Mouse (Mus musculus): ENCODE data around the gene Fastkd1. TPM values are rescaled to one million over a fixed set of nuclear protein-coding genes. Genes with fewer than 3 reads are reported as not detected.

Fastkd1 gene
- polyA plus RNA-seq, 1 experiment from 2014 or later = 5.6 TPM

DNA sequence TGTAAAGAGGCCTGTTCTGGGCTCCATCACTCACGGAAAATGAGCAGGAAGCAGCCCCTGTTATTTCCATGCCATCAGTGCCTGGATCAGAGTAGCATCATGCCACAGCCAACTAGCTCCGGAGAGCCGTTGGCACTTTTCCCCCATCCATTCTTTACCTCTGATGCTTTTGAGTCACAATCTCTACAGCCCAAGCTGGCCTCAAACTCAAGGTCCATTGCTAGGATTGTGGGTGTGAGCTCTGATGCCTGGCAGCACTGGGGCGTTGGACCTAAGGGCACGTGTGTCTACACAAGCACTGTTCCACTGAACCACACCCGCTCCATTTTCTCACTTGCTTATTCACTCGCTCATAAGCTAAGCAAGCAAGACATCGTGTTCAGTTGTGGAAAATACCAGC is 12.9 kb downstream of the Fastkd1 start:
- Histone ChIP-seq H3K4me3 (ENCODE audit: low read depth, low read length) (no peak overlapping the region), H3K4me1 (replicated peaks; ENCODE audit: control insufficient read depth, insufficient read depth) (no peaks in the 10 kb centered on the region), H3K4me2 (replicated peaks; ENCODE audit: low read depth) (no peak overlapping the region), H3K9me3 (ENCODE audit: control insufficient read depth, low read length) (no peaks in the 10 kb centered on the region), H3K27ac (replicated peaks) (no peak overlapping the region), H3K27me3 (ENCODE audit: control insufficient read depth, insufficient read depth, low read length) (no peaks in the 10 kb centered on the region), H3K36me3 (ENCODE audit: control insufficient read depth, insufficient read depth, low read length) (no peaks in the 10 kb centered on the region; the same call in 1 of the 2 replicates), H3K9ac (ENCODE audit: low read length) (no peak overlapping the region)
- 82% methylated on average over 8 of the region's 8 CpGs for WGBS
- DNase-seq (ENCODE audit: low spot score) (peak; percentile 20), ATAC-seq (ENCODE audit: low FRiP score, low TSS enrichment) (no peak)
- TF ChIP-seq CTCF (IDR thresholded peaks at IDR 0.05; ENCODE audit: low read depth) (no peak), EP300 (optimal IDR thresholded peaks at IDR 0.05) (no peak)

DNA sequence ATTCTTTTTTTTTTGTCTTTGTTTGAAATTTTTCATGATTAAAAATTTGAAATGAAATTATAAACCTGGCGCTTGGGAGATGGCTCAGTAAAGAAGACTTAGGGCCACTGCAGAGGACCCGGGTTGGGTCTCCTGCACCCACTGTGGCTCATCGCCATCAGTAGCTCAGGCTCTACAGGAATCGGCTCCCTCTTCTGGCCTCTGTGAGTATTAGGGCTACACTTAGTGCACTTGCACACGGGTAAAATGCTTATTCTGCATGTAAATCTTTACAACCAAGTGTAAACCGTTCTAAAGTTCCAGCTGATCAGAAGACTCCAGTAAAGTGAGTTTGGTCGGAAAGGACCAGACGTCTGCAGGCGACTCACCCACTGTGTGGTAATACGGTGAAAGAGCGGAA is 19.8 kb downstream of the Fastkd1 start:
- Histone ChIP-seq H3K4me1 (replicated peaks; ENCODE audit: control insufficient read depth, insufficient read depth) (no peaks in the 10 kb centered on the region), H3K9me3 (ENCODE audit: control insufficient read depth, low read length) (no peaks in the 10 kb centered on the region), H3K36me3 (ENCODE audit: control insufficient read depth, insufficient read depth, low read length) (peaks cover 21% of the 10 kb centered on the region; the same call in 1 of the 2 replicates), H3K9ac (ENCODE audit: low read length) (no peak overlapping the region), H3K4me2 (replicated peaks; ENCODE audit: low read depth) (no peak overlapping the region), H3K27me3 (ENCODE audit: control insufficient read depth, insufficient read depth, low read length) (no peaks in the 10 kb centered on the region), H3K4me3 (ENCODE audit: low read depth, low read length) (no peak overlapping the region), H3K27ac (replicated peaks) (no peak overlapping the region)
- no peak for ATAC-seq (ENCODE audit: low FRiP score, low TSS enrichment)
- no peak for DNase-seq (ENCODE audit: low spot score)
- TF ChIP-seq CTCF (IDR thresholded peaks at IDR 0.05; ENCODE audit: low read depth) (peak; percentile 32; the same call in 1 of the 2 replicates), EP300 (optimal IDR thresholded peaks at IDR 0.05) (no peak)
- 94% methylated on average over 11 of the region's 11 CpGs for WGBS

DNA sequence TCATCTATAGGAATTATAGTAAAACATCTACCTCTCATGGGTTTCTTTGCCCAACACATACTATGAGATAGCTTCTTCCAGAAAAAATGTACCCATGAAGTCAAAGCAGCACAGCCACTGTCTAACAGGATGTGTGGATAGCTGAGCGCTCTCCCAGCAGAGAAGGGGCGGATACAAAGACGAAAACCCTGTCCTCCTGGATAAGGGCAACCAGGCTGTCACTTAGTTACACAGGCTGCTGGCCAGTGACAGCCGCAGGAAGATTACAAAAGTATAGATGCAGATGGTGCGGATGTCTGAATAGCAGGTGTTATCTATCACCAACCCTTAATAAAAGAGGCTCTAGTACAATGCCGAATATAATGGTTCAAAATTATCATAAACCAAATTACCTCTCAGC is 22.5 kb downstream of the Fastkd1 start:
- H3K4me2 ChIP-seq (replicated peaks; ENCODE audit: low read depth) = no peak overlapping the region
- peaks cover 24% of the 10 kb centered on the region for H3K36me3 ChIP-seq (ENCODE audit: control insufficient read depth, insufficient read depth, low read length)
- H3K9ac ChIP-seq (ENCODE audit: low read length) = no peak overlapping the region
- H3K4me3 ChIP-seq (ENCODE audit: low read depth, low read length) = no peak overlapping the region
- no peaks in the 10 kb centered on the region for H3K9me3 ChIP-seq (ENCODE audit: control insufficient read depth, low read length)
- TF ChIP-seq CTCF (IDR thresholded peaks at IDR 0.05; ENCODE audit: low read depth) (no peak), EP300 (optimal IDR thresholded peaks at IDR 0.05) (no peak)
- ATAC-seq (ENCODE audit: low FRiP score, low TSS enrichment) (no peak), DNase-seq (ENCODE audit: low spot score) (no peak)
- WGBS = 87% methylated on average over 6 of the region's 6 CpGs
- H3K27me3 ChIP-seq (ENCODE audit: control insufficient read depth, insufficient read depth, low read length) = no peaks in the 10 kb centered on the region
- H3K4me1 ChIP-seq (replicated peaks; ENCODE audit: control insufficient read depth, insufficient read depth) = no peaks in the 10 kb centered on the region
- H3K27ac ChIP-seq (replicated peaks) = no peak overlapping the region

DNA sequence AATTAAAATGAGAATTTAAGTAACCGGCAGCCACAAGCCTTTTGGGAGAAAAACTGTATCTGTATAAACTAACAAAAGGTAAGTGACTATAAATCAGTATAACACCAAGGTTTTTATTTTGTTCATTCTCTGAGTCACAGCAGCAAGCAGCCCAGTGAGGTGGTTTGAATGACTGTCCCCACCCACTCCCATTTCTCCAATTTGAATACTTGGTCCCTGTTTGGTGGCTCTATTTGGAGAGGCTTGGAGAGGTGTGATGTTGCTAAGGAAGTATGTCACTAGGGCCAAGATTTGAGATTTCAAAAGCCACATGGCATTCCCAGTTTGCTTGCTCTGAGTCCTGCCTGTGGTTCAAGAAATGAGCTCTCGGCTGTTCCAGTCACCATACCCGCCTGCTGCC is 23.1 kb downstream of the Fastkd1 start:
- Histone ChIP-seq H3K27ac (replicated peaks) (no peak overlapping the region), H3K4me1 (replicated peaks; ENCODE audit: control insufficient read depth, insufficient read depth) (no peaks in the 10 kb centered on the region), H3K4me3 (ENCODE audit: low read depth, low read length) (no peak overlapping the region), H3K4me2 (replicated peaks; ENCODE audit: low read depth) (no peak overlapping the region), H3K36me3 (ENCODE audit: control insufficient read depth, insufficient read depth, low read length) (peaks cover 24% of the 10 kb centered on the region), H3K9me3 (ENCODE audit: control insufficient read depth, low read length) (no peaks in the 10 kb centered on the region), H3K27me3 (ENCODE audit: control insufficient read depth, insufficient read depth, low read length) (no peaks in the 10 kb centered on the region), H3K9ac (ENCODE audit: low read length) (no peak overlapping the region)
- 92% methylated on average over 3 of the region's 3 CpGs for WGBS
- no peak for TF ChIP-seq CTCF (IDR thresholded peaks at IDR 0.05; ENCODE audit: low read depth)
- no peak for TF ChIP-seq EP300 (optimal IDR thresholded peaks at IDR 0.05)
- DNase-seq (ENCODE audit: low spot score) (no peak), ATAC-seq (ENCODE audit: low FRiP score, low TSS enrichment) (no peak)

DNA sequence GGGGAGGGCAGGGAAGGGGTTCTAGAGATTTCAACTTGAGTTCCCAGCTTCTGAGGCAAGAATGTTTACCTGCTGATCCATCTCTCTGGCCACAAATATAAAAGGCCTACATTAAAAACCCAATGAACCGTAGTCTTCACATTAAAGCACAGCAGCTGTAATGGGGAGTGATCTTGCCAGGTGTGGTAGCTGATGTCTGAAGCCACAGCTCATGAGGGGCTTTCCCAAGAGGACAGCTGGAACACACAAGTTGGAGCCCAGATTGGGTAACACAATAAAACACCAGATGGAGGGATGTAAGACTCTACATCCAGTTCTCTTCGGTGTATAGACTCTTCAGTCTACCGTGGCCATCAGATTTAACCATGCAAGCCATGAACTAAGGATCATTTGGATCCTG is 28.8 kb downstream of the Fastkd1 start:
- no peak overlapping the region for H3K9ac ChIP-seq (ENCODE audit: low read length)
- no peak for DNase-seq (ENCODE audit: low spot score)
- no peak overlapping the region for H3K27ac ChIP-seq (replicated peaks)
- peaks cover 4% of the 10 kb centered on the region; the same call in 1 of the 2 replicates for H3K36me3 ChIP-seq (ENCODE audit: control insufficient read depth, insufficient read depth, low read length)
- H3K4me2 ChIP-seq (replicated peaks; ENCODE audit: low read depth) = no peak overlapping the region
- 94% methylated on average over 3 of the region's 3 CpGs for WGBS
- H3K9me3 ChIP-seq (ENCODE audit: control insufficient read depth, low read length) = no peaks in the 10 kb centered on the region
- no peaks in the 10 kb centered on the region for H3K27me3 ChIP-seq (ENCODE audit: control insufficient read depth, insufficient read depth, low read length)
- no peaks in the 10 kb centered on the region for H3K4me1 ChIP-seq (replicated peaks; ENCODE audit: control insufficient read depth, insufficient read depth)
- ATAC-seq (ENCODE audit: low FRiP score, low TSS enrichment) = no peak
- TF ChIP-seq EP300 (optimal IDR thresholded peaks at IDR 0.05) (no peak), CTCF (IDR thresholded peaks at IDR 0.05; ENCODE audit: low read depth) (no peak)
- no peak overlapping the region for H3K4me3 ChIP-seq (ENCODE audit: low read depth, low read length)

DNA sequence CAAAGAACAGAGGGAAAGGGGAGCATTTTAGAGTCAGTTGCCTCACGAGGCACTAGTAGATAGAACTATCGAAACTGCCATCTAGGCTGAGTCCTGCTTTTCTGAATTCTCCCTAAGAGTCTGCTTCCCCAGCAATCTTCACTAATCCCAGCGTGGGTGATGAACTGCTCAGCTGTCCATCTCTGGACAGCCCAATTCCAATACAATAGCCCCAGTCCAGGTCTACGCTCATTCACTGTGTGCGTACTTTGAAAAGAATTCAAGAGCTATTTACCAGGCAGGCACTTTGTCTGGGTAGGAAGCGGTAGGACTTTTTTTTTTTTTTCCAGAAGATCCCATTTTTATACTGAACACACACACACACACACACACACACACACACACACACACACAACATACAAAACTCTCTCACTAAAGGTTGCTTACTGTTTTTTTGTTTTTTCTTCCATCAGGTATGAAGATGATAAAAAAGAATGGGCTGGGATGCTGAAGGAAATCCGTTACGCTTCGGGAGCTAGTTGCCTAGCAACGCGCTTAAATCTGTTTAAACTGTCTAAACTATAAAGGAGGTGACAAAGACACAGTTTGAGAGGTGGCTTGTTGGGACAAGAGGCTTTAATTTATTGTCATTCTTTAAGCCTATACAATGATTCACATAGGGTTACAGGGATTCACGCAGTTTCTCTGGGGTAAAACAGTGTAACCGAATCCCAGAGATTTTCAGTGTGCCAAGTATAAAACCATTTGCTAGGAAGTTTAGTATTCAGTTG is 30.1 kb downstream of the Fastkd1 start:
- DNase-seq (ENCODE audit: low spot score) (no peak), ATAC-seq (ENCODE audit: low FRiP score, low TSS enrichment) (no peak)
- Histone ChIP-seq H3K27me3 (ENCODE audit: control insufficient read depth, insufficient read depth, low read length) (no peaks in the 10 kb centered on the region), H3K27ac (replicated peaks) (no peak overlapping the region), H3K4me2 (replicated peaks; ENCODE audit: low read depth) (no peak overlapping the region), H3K36me3 (ENCODE audit: control insufficient read depth, insufficient read depth, low read length) (peaks cover 4% of the 10 kb centered on the region; the same call in 1 of the 2 replicates), H3K9ac (ENCODE audit: low read length) (no peak overlapping the region), H3K4me1 (replicated peaks; ENCODE audit: control insufficient read depth, insufficient read depth) (no peaks in the 10 kb centered on the region), H3K9me3 (ENCODE audit: control insufficient read depth, low read length) (no peaks in the 10 kb centered on the region), H3K4me3 (ENCODE audit: low read depth, low read length) (no peak overlapping the region)
- WGBS = 80% methylated on average over 13 of the region's 13 CpGs
- TF ChIP-seq EP300 (optimal IDR thresholded peaks at IDR 0.05) (no peak), CTCF (IDR thresholded peaks at IDR 0.05; ENCODE audit: low read depth) (no peak)
